Mouse (Mus musculus) erythroblast, embryonic 14.5 days (primary cell): ENCODE data around the gene Olfr965.

ENCODE experiments used
- GATA1 ChIP-seq: IDR thresholded peaks from 2 replicates; pipeline ENCODE4 v1.6.1; 2012; ENCODE audit warnings: low read length, inconsistent platforms, mixed read lengths
- TAL1 ChIP-seq: IDR thresholded peaks from 3 replicates; pipeline ENCODE4 v1.6.1; 2012; ENCODE audit warnings: low read length, inconsistent platforms, mixed read lengths

- TF ChIP-seq GATA1 (no peak), TAL1 (no peak)
Measured at GRCm38 (mm10) chr9:39679280-39679679, 31.9 kb upstream of the Olfr965 start.
